Mouse (Mus musculus) hindbrain, embryonic 12.5 days (tissue): ENCODE results near the gene Smpd2. TPM values are rescaled to one million over a fixed set of nuclear protein-coding genes. Genes with fewer than 3 reads are reported as not detected.
A peak's percentile ranks its signal among the peaks of the same experiment; 100 is the strongest.
"Not testable (repeated sequence)": the region's sequence is repeated elsewhere in the genome, so short reads cannot be mapped to it uniquely, and the experiment has no call there.

Source experiments
- ATAC-seq: fragments of 200-750 bp; cut with Nextera tagmentation; 2 replicates; pipeline ENCODE4 v1.8.0; 2017; ENCODE audit warnings: moderate TSS enrichment; ENCODE audit not compliant: low FRiP score
- H3K27ac ChIP-seq: fragments of 300-500 bp; sonication (generic); 2 replicates; pipeline ENCODE4 v1.5.1; 2016; ENCODE audit warnings: mild to moderate bottlenecking
- H3K27me3 ChIP-seq: fragments of 300-500 bp; sonication (generic); 2 replicates; pipeline ENCODE4 v1.6.1; 2016; ENCODE audit warnings: mild to moderate bottlenecking
- H3K36me3 ChIP-seq: fragments of 300-500 bp; sonication (generic); 2 replicates; pipeline ENCODE4 v1.6.1; 2016; ENCODE audit warnings: mild to moderate bottlenecking
- H3K4me1 ChIP-seq: fragments of 300-500 bp; sonication (generic); 2 replicates; pipeline ENCODE4 v1.6.1; 2016
- H3K4me2 ChIP-seq: fragments of 300-500 bp; sonication (generic); replicated peaks from 2 replicates; pipeline ENCODE4 v1.6.1; 2016; ENCODE audit warnings: mild to moderate bottlenecking
- H3K4me3 ChIP-seq: fragments of 300-500 bp; sonication (generic); 2 replicates; pipeline ENCODE4 v1.5.1; 2016; ENCODE audit warnings: mild to moderate bottlenecking
- H3K9ac ChIP-seq: fragments of 300-500 bp; sonication (generic); 2 replicates; pipeline ENCODE4 v1.6.1; 2016; ENCODE audit warnings: mild to moderate bottlenecking, moderate library complexity
- H3K9me3 ChIP-seq: fragments of 300-500 bp; sonication (generic); replicated peaks from 2 replicates; pipeline ENCODE4 v1.6.1; 2016; ENCODE audit warnings: mild to moderate bottlenecking
- WGBS: fragments of 180-500 bp; shearing (Covaris S2); methylation state at CpG from one replicate; pipeline ENCODE4 v1.1.7; 2016; 5-methylcytosine and 5-hydroxymethylcytosine counted together
- polyA plus RNA-seq: library from polyadenylated mRNA; unstranded; fragments of >200 nt; fragmentation: Nextera tagmentation; extraction: Ambion mirVana; gene quantifications from 2 replicates; pipeline ENCODE4 v1.2.1, GENCODE M21; 2016

The Smpd2 gene
- polyA plus RNA-seq, 1 experiment from 2014 or later: 41.4 TPM

- H3K36me3 ChIP-seq: no peaks in the 10 kb centered on the region
- under 1% methylated on average over 23 of the region's 23 CpGs for whole genome bisulfite sequencing
- peak overlapping the region; percentile 70 for H3K4me3 ChIP-seq
- peak; percentile 70 for ATAC-seq
- no peaks in the 10 kb centered on the region for H3K9me3 ChIP-seq
- peaks cover 21% of the 10 kb centered on the region for H3K4me1 ChIP-seq
- H3K9ac ChIP-seq: peak overlapping the region; percentile 88
- peak overlapping the region; percentile 94 for H3K27ac ChIP-seq
- no peaks in the 10 kb centered on the region for H3K27me3 ChIP-seq
- peak overlapping the region; percentile 83 for H3K4me2 ChIP-seq
These were observed 28.4 kb upstream of the Smpd2 start for GRCm38 (mm10) chr10:41518508-41518980.

- ATAC-seq: no peak
- H3K36me3 ChIP-seq: no peaks in the 10 kb centered on the region
- no peaks in the 10 kb centered on the region for H3K9me3 ChIP-seq
- H3K27ac ChIP-seq: no peak overlapping the region
- H3K27me3 ChIP-seq: no peaks in the 10 kb centered on the region
- no peak overlapping the region for H3K4me3 ChIP-seq
- H3K9ac ChIP-seq: no peak overlapping the region
- no peaks in the 10 kb centered on the region for H3K4me1 ChIP-seq
- no peak overlapping the region for H3K4me2 ChIP-seq
These were observed 24.8 kb upstream of the Smpd2 start for GRCm38 (mm10) chr10:41514921-41515320.

GRCm38 (mm10) chr10:41514301-41514700 is 24.1 kb upstream of the Smpd2 start:
- H3K27ac ChIP-seq: no peak overlapping the region
- H3K4me3 ChIP-seq: no peak overlapping the region
- H3K36me3 ChIP-seq: no peaks in the 10 kb centered on the region
- H3K27me3 ChIP-seq: no peaks in the 10 kb centered on the region
- 78% methylated on average over 4 of the region's 4 CpGs for WGBS
- H3K4me1 ChIP-seq: no peaks in the 10 kb centered on the region
- H3K9ac ChIP-seq: no peak overlapping the region
- H3K9me3 ChIP-seq: no peaks in the 10 kb centered on the region
- no peak overlapping the region for H3K4me2 ChIP-seq
- ATAC-seq: no peak

DNA sequence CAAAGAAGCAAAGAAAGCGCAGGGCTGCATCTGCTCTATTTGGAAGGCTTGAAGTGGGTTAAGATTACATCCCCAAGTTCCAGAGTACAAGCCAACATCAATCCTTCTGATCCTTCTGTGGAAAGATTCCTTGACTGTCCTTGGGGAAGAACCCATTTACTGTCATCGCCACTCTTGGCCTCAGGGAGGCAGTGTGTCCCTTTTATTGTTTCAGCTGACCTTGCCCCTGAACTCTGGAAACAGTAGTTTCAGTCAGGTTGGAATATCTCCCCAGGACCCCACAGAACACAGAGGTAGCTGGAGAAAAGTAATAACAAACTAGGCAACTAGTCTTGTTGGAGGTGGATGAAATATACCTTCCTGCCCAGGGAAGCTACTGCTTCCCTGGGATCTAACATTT is 19.0 kb upstream of the Smpd2 start:
- no peak overlapping the region for H3K4me3 ChIP-seq
- no peaks in the 10 kb centered on the region for H3K9me3 ChIP-seq
- H3K4me2 ChIP-seq: no peak overlapping the region
- H3K4me1 ChIP-seq: 0 out of 2 replicates have a peak, but pooled peaks cover 2% of the 10 kb centered on the region
- no peak overlapping the region for H3K27ac ChIP-seq
- ATAC-seq: no peak
- H3K9ac ChIP-seq: no peak overlapping the region
- 39% methylated on average over 2 of the region's 2 CpGs for WGBS
- H3K36me3 ChIP-seq: no peaks in the 10 kb centered on the region
- H3K27me3 ChIP-seq: no peaks in the 10 kb centered on the region

DNA sequence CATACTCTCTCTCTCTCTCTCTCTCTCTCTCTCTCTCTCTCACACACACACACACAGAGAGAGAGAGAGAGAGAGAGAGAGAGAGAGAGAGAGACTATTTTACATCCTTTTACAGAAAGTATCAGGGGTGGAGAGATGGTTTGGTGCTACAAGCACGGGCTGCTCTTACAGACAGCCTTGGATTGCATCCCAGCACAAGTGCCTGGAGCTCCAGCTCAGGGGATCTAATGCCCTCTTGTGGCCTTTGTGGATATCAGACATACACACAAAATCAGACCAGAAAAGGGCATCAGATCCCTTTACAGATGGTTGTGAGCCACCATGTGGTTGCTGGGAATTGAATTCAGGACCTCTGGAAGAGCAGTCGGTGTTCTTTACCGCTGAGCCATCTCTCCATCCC is 15.3 kb upstream of the Smpd2 start:
- H3K36me3 ChIP-seq, H3K4me3 ChIP-seq, H3K27ac ChIP-seq, H3K27me3 ChIP-seq, H3K4me2 ChIP-seq, H3K9me3 ChIP-seq, H3K9ac ChIP-seq, H3K4me1 ChIP-seq: not testable (repeated sequence)
- peak; percentile 78; the same call in 1 of the 2 replicates for ATAC-seq
- 4% methylated on average over 3 of the region's 3 CpGs for WGBS

DNA sequence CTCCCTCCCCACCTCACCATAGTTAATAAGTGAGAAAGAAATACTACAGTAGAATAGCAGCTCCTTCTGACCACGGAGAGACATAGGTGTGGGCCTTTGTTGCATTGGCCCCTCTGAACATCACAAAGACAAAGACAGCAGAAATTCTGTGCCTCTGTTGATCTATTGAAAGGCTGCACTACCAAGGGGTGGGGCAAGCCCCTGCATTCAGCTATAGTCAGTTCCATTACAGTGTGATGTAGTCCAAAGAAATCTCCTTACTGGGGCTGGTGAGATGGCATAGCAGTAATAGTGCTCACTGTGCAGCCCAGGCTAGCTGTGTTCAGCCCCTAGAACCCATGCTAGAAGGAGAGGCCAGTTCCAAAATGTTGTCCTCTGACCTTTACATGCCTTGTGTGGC is 14.8 kb upstream of the Smpd2 start:
- H3K9me3 ChIP-seq: no peaks in the 10 kb centered on the region
- ATAC-seq: no peak; the same call in 1 of the 2 replicates
- 86% methylated on average over 1 of the region's 1 CpGs for WGBS

GRCm38 (mm10) chr10:41500941-41501340 is 10.8 kb upstream of the Smpd2 start:
- H3K4me1 ChIP-seq: 0 out of 2 replicates have a peak, but pooled peaks cover 2% of the 10 kb centered on the region
- H3K27ac ChIP-seq: no peak overlapping the region
- no peaks in the 10 kb centered on the region for H3K27me3 ChIP-seq
- 70% methylated on average over 4 of the region's 4 CpGs for WGBS
- no peak overlapping the region for H3K4me2 ChIP-seq
- no peaks in the 10 kb centered on the region for H3K9me3 ChIP-seq
- H3K36me3 ChIP-seq: no peaks in the 10 kb centered on the region
- H3K9ac ChIP-seq: no peak overlapping the region
- H3K4me3 ChIP-seq: no peak overlapping the region
- no peak for ATAC-seq

More for the DNA sequence above, 14.8 kb upstream of the Smpd2 start:
- H3K9ac ChIP-seq: no peak overlapping the region
- no peaks in the 10 kb centered on the region for H3K36me3 ChIP-seq
- no peak overlapping the region for H3K4me3 ChIP-seq
- H3K4me2 ChIP-seq: no peak overlapping the region
- H3K4me1 ChIP-seq: 0 out of 2 replicates have a peak, but pooled peaks cover 2% of the 10 kb centered on the region
- no peaks in the 10 kb centered on the region for H3K27me3 ChIP-seq
- H3K27ac ChIP-seq: no peak overlapping the region

- H3K4me2 ChIP-seq: peak overlapping the region; percentile 99; the same call in 1 of the 2 replicates
- 62% methylated on average over 4 of the region's 4 CpGs for WGBS
These were observed 942 bp upstream of the Smpd2 start for GRCm38 (mm10) chr10:41491111-41491510.

GRCm38 (mm10) chr10:41490518-41490873 is 327 bp upstream of the Smpd2 start:
- Histone ChIP-seq H3K4me2 (peak overlapping the region; percentile 99), H3K9ac (peak overlapping the region; percentile 65), H3K36me3 (peaks cover 23% of the 10 kb centered on the region), H3K4me1 (peaks cover 23% of the 10 kb centered on the region), H3K27me3 (0 out of 2 replicates have a peak, but pooled peaks cover 3% of the 10 kb centered on the region), H3K4me3 (peak overlapping the region; percentile 58), H3K9me3 (no peaks in the 10 kb centered on the region), H3K27ac (no peak overlapping the region)
- ATAC-seq: peak; percentile 71
- under 1% methylated on average over 29 of the region's 29 CpGs for WGBS

More at GRCm38 (mm10) chr10:41491111-41491510, 942 bp upstream of the Smpd2 start:
- Histone ChIP-seq H3K27me3 (0 out of 2 replicates have a peak, but pooled peaks cover 3% of the 10 kb centered on the region), H3K4me1 (peaks cover 23% of the 10 kb centered on the region), H3K4me3 (no peak overlapping the region), H3K9me3 (no peaks in the 10 kb centered on the region), H3K36me3 (peaks cover 17% of the 10 kb centered on the region), H3K27ac (no peak overlapping the region), H3K9ac (no peak overlapping the region)
- no peak for ATAC-seq

DNA sequence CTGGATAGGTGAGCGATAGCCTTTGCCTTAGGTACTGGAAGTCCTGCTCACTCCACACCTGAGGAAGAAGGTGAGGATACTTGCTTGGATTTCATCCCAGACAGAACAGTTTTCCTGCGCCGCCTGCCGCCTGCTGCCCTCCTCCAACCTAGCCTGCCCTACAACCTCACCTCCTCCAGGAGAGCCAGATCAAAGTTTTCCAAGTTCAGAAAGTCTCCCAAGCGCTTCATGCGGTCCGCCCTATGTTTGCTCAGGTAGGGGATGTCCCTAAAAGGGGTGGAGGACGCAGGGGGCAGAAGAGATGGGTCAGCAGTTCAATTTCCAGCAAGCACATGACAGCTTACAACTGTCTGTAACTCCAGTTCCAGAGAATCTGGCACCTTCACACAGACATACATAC is 875 bp downstream of the Smpd2 start:
- peak overlapping the region; percentile 58 for H3K4me3 ChIP-seq
- H3K4me2 ChIP-seq: peak overlapping the region; percentile 99
- peak overlapping the region; percentile 65 for H3K9ac ChIP-seq
- peaks cover 23% of the 10 kb centered on the region for H3K4me1 ChIP-seq
- no peak for ATAC-seq
- H3K27me3 ChIP-seq: 0 out of 2 replicates have a peak, but pooled peaks cover 3% of the 10 kb centered on the region
- H3K27ac ChIP-seq: no peak overlapping the region
- no peaks in the 10 kb centered on the region for H3K9me3 ChIP-seq
- H3K36me3 ChIP-seq: peaks cover 35% of the 10 kb centered on the region
- WGBS: 32% methylated on average over 8 of the region's 8 CpGs

GRCm38 (mm10) chr10:41488877-41489276 is 1.3 kb downstream of the Smpd2 start:
- no peaks in the 10 kb centered on the region for H3K9me3 ChIP-seq
- peak overlapping the region; percentile 99 for H3K4me2 ChIP-seq
- 0 out of 2 replicates have a peak, but pooled peaks cover 3% of the 10 kb centered on the region for H3K27me3 ChIP-seq
- no peak overlapping the region for H3K27ac ChIP-seq
- ATAC-seq: no peak
- H3K9ac ChIP-seq: peak overlapping the region; percentile 65
- peaks cover 23% of the 10 kb centered on the region for H3K4me1 ChIP-seq
- WGBS: 44% methylated on average over 7 of the region's 7 CpGs
- H3K36me3 ChIP-seq: peaks cover 39% of the 10 kb centered on the region
- peak overlapping the region; percentile 58 for H3K4me3 ChIP-seq

DNA sequence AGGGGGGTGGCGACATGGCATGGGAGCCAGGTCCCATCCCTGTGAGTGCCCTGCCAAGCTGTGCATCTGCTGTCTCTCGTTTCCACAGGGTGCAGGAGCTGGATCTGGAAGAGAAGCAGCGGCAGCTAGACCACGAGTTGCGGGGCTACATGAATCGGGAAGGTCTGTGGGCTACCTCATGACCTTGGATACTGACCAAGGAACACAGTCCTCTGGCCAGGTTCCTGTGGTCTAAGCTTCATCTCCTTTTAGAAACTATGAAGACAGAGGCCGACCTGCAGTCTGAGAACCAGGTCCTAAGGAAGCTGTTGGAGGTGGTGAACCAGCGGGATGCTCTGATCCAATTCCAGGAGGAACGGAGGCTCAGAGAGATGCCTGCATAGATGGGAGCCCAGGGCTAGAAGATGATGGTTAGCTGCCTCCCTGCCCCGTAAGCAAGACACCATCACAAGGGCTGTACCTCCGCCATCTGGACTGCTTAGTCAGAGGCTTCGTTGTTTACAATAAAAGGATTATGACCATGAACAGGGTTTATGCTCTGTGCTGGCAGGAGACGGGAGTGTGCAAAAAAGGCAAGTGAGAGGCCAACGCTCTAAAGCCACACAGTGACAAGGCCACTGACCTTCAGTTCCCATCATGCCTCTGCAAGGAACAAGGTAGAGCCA is 3.5 kb downstream of the Smpd2 start:
- H3K27ac ChIP-seq: no peak overlapping the region
- WGBS: 91% methylated on average over 14 of the region's 14 CpGs
- ATAC-seq: no peak

DNA sequence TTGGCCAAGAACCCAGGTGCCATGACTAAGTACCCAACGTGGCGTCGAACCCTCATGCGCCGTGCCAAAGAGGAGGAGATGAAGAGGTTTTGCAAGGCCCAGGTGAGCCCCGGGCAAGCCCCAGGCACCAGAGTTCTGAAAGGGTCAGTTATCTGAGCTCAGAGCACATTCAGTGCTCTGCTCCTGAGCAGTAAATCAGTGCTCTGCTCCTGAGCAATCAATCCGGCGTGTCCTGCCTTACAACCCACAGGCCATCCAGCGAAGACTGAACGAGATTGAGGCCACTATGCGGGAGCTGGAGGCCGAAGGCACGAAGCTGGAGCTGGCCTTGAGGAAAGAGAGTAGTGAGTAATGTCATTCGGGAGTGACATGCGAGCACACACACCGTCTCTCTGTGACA is 4.4 kb downstream of the Smpd2 start:
- H3K36me3 ChIP-seq: peaks cover 68% of the 10 kb centered on the region
- H3K9me3 ChIP-seq: no peaks in the 10 kb centered on the region
- 94% methylated on average over 16 of the region's 16 CpGs for WGBS
- no peak for ATAC-seq
- H3K4me3 ChIP-seq: no peak overlapping the region
- peaks cover 23% of the 10 kb centered on the region for H3K4me1 ChIP-seq
- no peak overlapping the region for H3K9ac ChIP-seq
- no peak overlapping the region for H3K27ac ChIP-seq
- H3K4me2 ChIP-seq: no peak overlapping the region
- 0 out of 2 replicates have a peak, but pooled peaks cover 3% of the 10 kb centered on the region for H3K27me3 ChIP-seq

More for the DNA sequence above, 3.5 kb downstream of the Smpd2 start:
- peaks cover 61% of the 10 kb centered on the region for H3K36me3 ChIP-seq
- no peak overlapping the region for H3K9ac ChIP-seq
- no peaks in the 10 kb centered on the region for H3K9me3 ChIP-seq
- H3K27me3 ChIP-seq: 0 out of 2 replicates have a peak, but pooled peaks cover 3% of the 10 kb centered on the region
- no peak overlapping the region for H3K4me2 ChIP-seq
- peaks cover 23% of the 10 kb centered on the region for H3K4me1 ChIP-seq
- no peak overlapping the region for H3K4me3 ChIP-seq
